Mouse (Mus musculus): ENCODE results near the gene Cpeb2. TPM values are rescaled to one million over a fixed set of nuclear protein-coding genes. Genes with fewer than 3 reads are reported as not detected.

Gene Cpeb2
- polyA plus RNA-seq, 1 experiment: 3.4 TPM

GRCm38 (mm10) chr5:43233316-43234181 lies 579 bp downstream of the Cpeb2 start:
- H3K4me2 ChIP-seq (ENCODE audit: low read depth): peak overlapping the region; percentile 30
- TF ChIP-seq POLR2A (IDR thresholded peaks at IDR 0.05; ENCODE audit: insufficient read length, low read depth) (peak; percentile 76), USF1 (IDR thresholded peaks at IDR 0.05; ENCODE audit: low read depth) (no peak), POLR2AphosphoS2 (IDR thresholded peaks at IDR 0.05; ENCODE audit: insufficient read length, low read depth) (peak; percentile 41), MYOG (IDR thresholded peaks at IDR 0.05; ENCODE audit: control insufficient read depth in 1 of 3, insufficient read depth in 1 of 3, insufficient read length in 2 of 3, low read depth in 2 of 3) (peak in 2 of 3 experiments; percentile 1 to 7), MYOD1 (IDR thresholded peaks at IDR 0.05; ENCODE audit: control insufficient read depth in 1 of 3, insufficient read length in 2 of 3, low read depth in 2 of 3) (peak in 1 of 3 experiments; percentile 3)
- no peaks in the 10 kb centered on the region for H3K27me3 ChIP-seq (ENCODE audit: control insufficient read depth, insufficient read depth, insufficient read length)
- peaks cover 20% of the 10 kb centered on the region for H3K79me2 ChIP-seq (ENCODE audit: control insufficient read depth, insufficient read depth)
- peak overlapping the region; percentile 98 for H3ac ChIP-seq (ENCODE audit: control insufficient read depth, insufficient read length)
- H3K4me3 ChIP-seq: peak overlapping the region; percentile 43
- no peaks in the 10 kb centered on the region for H3K36me3 ChIP-seq (ENCODE audit: control insufficient read depth, insufficient read depth)

- Histone ChIP-seq H3K27me3 (ENCODE audit: control insufficient read depth, insufficient read depth, insufficient read length) (no peaks in the 10 kb centered on the region), H3ac (ENCODE audit: control insufficient read depth, insufficient read length) (peak overlapping the region; percentile 98), H3K4me2 (ENCODE audit: low read depth) (peak overlapping the region; percentile 66), H3K4me3 (peak overlapping the region; percentile 43), H3K36me3 (ENCODE audit: control insufficient read depth, insufficient read depth) (no peaks in the 10 kb centered on the region), H3K79me2 (ENCODE audit: control insufficient read depth, insufficient read depth) (peaks cover 20% of the 10 kb centered on the region)
- TF ChIP-seq TCF3 (IDR thresholded peaks at IDR 0.05; ENCODE audit: insufficient read length, low read depth): no peak
- TF ChIP-seq POLR2AphosphoS2 (IDR thresholded peaks at IDR 0.05; ENCODE audit: insufficient read length, low read depth): no peak
- peak; percentile 7 for TF ChIP-seq POLR2A (IDR thresholded peaks at IDR 0.05; ENCODE audit: insufficient read length, low read depth)
- no peak for TF ChIP-seq USF1 (IDR thresholded peaks at IDR 0.05; ENCODE audit: low read depth)
- no peak for TF ChIP-seq E2F4 (IDR thresholded peaks at IDR 0.05; ENCODE audit: insufficient read depth)
Observed at GRCm38 (mm10) chr5:43234321-43235185, 1.6 kb downstream of the Cpeb2 start.

GRCm38 (mm10) chr5:43235186-43235785 lies 2.3 kb downstream of the Cpeb2 start:
- H3K4me3 ChIP-seq: peak overlapping the region; percentile 43
- H3K4me2 ChIP-seq (ENCODE audit: low read depth): peak overlapping the region; percentile 66
- H3K27me3 ChIP-seq (ENCODE audit: control insufficient read depth, insufficient read depth, insufficient read length): no peaks in the 10 kb centered on the region
- H3K79me2 ChIP-seq (ENCODE audit: control insufficient read depth, insufficient read depth): peaks cover 20% of the 10 kb centered on the region
- TF ChIP-seq MAX (IDR thresholded peaks at IDR 0.05; ENCODE audit: low read depth) (no peak), USF1 (IDR thresholded peaks at IDR 0.05; ENCODE audit: low read depth) (no peak), CEBPB (IDR thresholded peaks at IDR 0.05; ENCODE audit: insufficient read depth, poor library complexity, severe bottlenecking) (no peak), POLR2AphosphoS2 (IDR thresholded peaks at IDR 0.05; ENCODE audit: insufficient read length, low read depth) (no peak), TCF3 (IDR thresholded peaks at IDR 0.05; ENCODE audit: insufficient read length, low read depth) (no peak), MYOG (IDR thresholded peaks at IDR 0.05; ENCODE audit: control insufficient read depth in 1 of 3, insufficient read depth in 1 of 3, insufficient read length in 2 of 3, low read depth in 2 of 3) (no peak), TCF12 (IDR thresholded peaks at IDR 0.05; ENCODE audit: insufficient read depth, poor library complexity, severe bottlenecking) (no peak), E2F4 (IDR thresholded peaks at IDR 0.05; ENCODE audit: insufficient read depth) (no peak), REST (IDR thresholded peaks at IDR 0.05; ENCODE audit: insufficient read depth, insufficient read length) (no peak), SRF (IDR thresholded peaks at IDR 0.05; ENCODE audit: control insufficient read depth, insufficient read length, low read depth) (no peak), MYOD1 (IDR thresholded peaks at IDR 0.05; ENCODE audit: control insufficient read depth in 1 of 3, insufficient read length in 2 of 3, low read depth in 2 of 3) (no peak)
- no peaks in the 10 kb centered on the region for H3K36me3 ChIP-seq (ENCODE audit: control insufficient read depth, insufficient read depth)
- H3ac ChIP-seq (ENCODE audit: control insufficient read depth, insufficient read length): peak overlapping the region; percentile 98

- Histone ChIP-seq H3K4me3 (peak overlapping the region; percentile 43), H3ac (ENCODE audit: control insufficient read depth, insufficient read length) (no peak overlapping the region), H3K36me3 (ENCODE audit: control insufficient read depth, insufficient read depth) (no peaks in the 10 kb centered on the region), H3K4me2 (ENCODE audit: low read depth) (peak overlapping the region; percentile 66), H3K79me2 (ENCODE audit: control insufficient read depth, insufficient read depth) (peaks cover 20% of the 10 kb centered on the region), H3K27me3 (ENCODE audit: control insufficient read depth, insufficient read depth, insufficient read length) (no peaks in the 10 kb centered on the region)
- TF ChIP-seq REST (IDR thresholded peaks at IDR 0.05; ENCODE audit: insufficient read depth, insufficient read length) (no peak), CEBPB (IDR thresholded peaks at IDR 0.05; ENCODE audit: insufficient read depth, poor library complexity, severe bottlenecking) (no peak)
Observed at GRCm38 (mm10) chr5:43235997-43236396, 3.0 kb downstream of the Cpeb2 start.

GRCm38 (mm10) chr5:43236476-43236875 lies 3.5 kb downstream of the Cpeb2 start:
- H3K4me2 ChIP-seq (ENCODE audit: low read depth): peak overlapping the region; percentile 66
- no peaks in the 10 kb centered on the region for H3K27me3 ChIP-seq (ENCODE audit: control insufficient read depth, insufficient read depth, insufficient read length)
- peak overlapping the region; percentile 43 for H3K4me3 ChIP-seq

More at GRCm38 (mm10) chr5:43236476-43236875, 3.5 kb downstream of the Cpeb2 start:
- H3K36me3 ChIP-seq (ENCODE audit: control insufficient read depth, insufficient read depth): no peaks in the 10 kb centered on the region
- H3K79me2 ChIP-seq (ENCODE audit: control insufficient read depth, insufficient read depth): peaks cover 20% of the 10 kb centered on the region
- no peak for TF ChIP-seq TCF12 (IDR thresholded peaks at IDR 0.05; ENCODE audit: insufficient read depth, poor library complexity, severe bottlenecking)
- TF ChIP-seq POLR2AphosphoS2 (IDR thresholded peaks at IDR 0.05; ENCODE audit: insufficient read length, low read depth): no peak
- no peak for TF ChIP-seq REST (IDR thresholded peaks at IDR 0.05; ENCODE audit: insufficient read depth, insufficient read length)
- no peak for TF ChIP-seq E2F4 (IDR thresholded peaks at IDR 0.05; ENCODE audit: insufficient read depth)
- TF ChIP-seq SRF (IDR thresholded peaks at IDR 0.05; ENCODE audit: control insufficient read depth, insufficient read length, low read depth): no peak
- TF ChIP-seq USF1 (IDR thresholded peaks at IDR 0.05; ENCODE audit: low read depth): no peak
- TF ChIP-seq MAX (IDR thresholded peaks at IDR 0.05; ENCODE audit: low read depth): no peak
- H3ac ChIP-seq (ENCODE audit: control insufficient read depth, insufficient read length): no peak overlapping the region

Data from myocyte (in vitro differentiated cells).